Mouse (Mus musculus) large intestine, adult 2 months (tissue): Measurements from ENCODE around the gene Mdga2. TPM values are rescaled to one million over a fixed set of nuclear protein-coding genes. Genes with fewer than 3 reads are reported as not detected.

ENCODE experiments used
- DNase-seq: peaks from one replicate; pipeline ENCODE4 v3.0.0-alpha.2; 2012; ENCODE audit warnings: low read depth, low spot score
- WGBS: fragments of 180-500 bp; shearing (Covaris S2); methylation state at CpG from one replicate; pipeline ENCODE4 v1.1.7; 2018; 5-methylcytosine and 5-hydroxymethylcytosine counted together
- polyA plus RNA-seq: library from polyadenylated mRNA; depleted of rRNA; stranded (reverse); fragments of >200 nt; gene quantifications from 2 replicates; pipeline ENCODE4 v1.2.3, GENCODE M21; 2012; rRNA removed

Mdga2 gene
- polyA plus RNA-seq: 0.03 and 0.06 TPM in 2 replicates

DNA sequence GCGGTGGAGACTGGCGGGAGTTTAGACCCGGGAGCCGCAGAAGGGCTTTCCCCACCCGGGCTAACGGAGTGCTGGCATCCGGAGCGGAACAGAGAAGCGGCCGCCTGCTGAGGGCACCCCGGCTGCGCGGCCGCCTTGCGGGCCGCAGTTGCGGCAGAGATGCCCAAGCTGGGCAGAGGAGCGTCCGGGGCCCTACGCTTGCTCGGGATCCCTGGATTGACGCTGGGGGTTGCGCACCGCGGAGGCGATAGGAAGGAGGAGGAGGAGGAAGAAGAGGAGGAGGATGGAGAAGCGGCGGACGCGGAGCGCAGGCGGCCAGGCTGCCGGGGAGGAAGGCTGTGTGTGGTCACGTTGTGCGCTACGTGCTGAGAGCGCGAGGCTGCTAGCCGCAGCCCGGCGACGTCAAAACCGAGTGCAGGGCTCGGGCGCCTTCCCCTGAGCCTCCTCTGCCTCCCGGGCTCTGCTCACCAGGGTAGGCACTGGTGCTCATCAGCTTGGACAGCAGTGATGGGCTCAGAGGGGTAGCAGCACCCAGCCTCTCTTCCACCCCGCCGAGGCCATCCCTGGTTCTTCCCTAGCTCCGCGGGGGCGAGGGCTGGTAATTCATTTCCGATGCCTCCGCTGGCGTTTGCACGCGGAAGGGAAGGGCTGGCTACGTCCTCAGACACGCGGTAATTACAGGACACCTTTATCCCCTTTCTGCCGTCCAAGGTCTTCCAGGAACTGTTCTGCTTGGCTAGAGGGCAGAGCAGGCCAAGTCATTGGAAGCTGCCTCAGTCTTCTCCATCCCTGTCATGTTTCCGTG lies at the start of gene Mdga2:
Mdga2 (minus strand) TSS at position 329 of the 805 bp plus-strand sequence.
- no peak for DNase-seq
- WGBS: 2% methylated on average over 61 of the region's 61 CpGs

DNA sequence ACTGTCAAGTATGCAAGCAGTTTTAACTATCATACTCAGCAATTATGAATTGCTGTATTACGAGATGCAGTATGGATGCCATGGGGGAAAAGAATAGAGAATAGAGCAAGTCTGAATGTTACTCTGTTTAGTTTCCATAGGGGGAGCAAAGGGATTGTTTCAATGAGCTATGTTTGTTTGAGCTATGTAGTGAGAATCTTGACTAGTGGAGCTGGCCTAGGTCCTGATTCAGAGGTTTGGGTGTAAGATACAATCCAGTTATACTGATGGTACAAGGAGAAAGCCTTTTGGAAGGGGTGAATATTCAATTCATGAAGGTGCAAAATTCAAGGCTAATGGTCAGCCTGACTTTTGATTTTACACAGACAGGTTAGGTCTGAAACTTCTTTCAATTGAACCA lies 45.1 kb upstream of the Mdga2 start:
- no peak for DNase-seq
- WGBS: 66% methylated on average over 1 of the region's 1 CpGs

DNA sequence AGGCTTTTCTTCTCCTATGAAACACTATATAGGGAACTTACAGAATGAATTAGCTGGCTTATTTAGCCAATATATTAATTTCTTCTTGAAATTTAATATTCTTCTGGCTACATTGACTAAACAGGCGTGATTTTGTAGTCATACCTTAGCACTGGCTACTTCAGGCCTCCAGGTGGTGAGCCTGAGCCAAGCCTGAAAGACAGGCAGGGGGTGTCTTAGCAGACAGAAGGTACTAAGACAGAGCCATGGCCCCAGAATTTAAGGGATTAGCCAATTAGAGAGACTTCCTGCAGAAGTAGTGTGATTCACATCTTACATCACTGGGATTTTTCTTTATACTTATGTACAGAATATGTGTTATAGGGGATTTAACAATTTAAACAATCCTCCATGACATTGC lies 1.2 kb upstream of the Mdga2 start:
- WGBS: 51% methylated on average over 1 of the region's 1 CpGs

DNA sequence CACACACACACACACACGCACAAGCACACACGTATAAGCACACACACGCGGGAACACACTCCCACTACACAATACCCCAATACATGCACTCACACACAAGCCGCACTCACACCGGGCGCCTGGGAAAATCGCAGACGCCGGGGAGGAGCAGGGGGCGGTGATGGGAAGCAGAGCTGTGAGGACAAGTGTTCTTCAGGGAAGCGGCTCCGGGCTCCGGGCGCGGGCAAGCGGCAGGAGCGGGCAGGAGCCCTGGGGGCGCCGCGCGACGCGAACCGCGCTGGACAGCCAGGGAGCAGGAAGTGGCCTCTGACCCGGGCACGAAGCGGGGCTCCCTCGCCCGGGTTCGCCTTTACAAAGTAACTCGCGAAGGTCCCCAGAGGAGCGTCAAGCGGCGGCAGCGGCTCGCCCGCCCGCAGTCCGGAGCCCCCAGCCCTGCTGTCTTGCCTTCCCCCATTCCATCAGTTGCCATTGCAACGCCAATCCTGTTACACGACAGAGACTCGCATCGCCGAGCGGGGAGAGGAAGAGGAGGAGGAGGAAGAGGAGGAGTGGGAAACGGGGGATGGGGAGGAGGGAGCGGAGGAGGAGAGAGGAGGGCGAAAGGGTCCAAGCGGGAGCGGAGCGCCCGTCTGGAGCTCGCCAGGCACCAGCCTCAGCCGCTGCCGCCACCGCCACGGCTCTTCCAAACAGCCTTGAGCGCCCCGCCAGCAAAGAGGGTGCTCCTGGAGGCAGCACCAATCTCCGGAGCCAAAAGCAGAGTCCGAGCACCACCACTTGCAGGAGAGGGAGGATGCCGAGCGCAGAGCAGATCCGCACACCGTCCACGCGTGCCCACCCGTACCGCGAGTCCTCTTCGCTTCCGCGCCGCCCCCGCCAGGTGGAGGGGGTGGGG lies 774 bp downstream of the Mdga2 start:
- WGBS: 2% methylated on average over 78 of the region's 78 CpGs
- DNase-seq: no peak

More for the DNA sequence above, 1.2 kb upstream of the Mdga2 start:
- no peak for DNase-seq

DNA sequence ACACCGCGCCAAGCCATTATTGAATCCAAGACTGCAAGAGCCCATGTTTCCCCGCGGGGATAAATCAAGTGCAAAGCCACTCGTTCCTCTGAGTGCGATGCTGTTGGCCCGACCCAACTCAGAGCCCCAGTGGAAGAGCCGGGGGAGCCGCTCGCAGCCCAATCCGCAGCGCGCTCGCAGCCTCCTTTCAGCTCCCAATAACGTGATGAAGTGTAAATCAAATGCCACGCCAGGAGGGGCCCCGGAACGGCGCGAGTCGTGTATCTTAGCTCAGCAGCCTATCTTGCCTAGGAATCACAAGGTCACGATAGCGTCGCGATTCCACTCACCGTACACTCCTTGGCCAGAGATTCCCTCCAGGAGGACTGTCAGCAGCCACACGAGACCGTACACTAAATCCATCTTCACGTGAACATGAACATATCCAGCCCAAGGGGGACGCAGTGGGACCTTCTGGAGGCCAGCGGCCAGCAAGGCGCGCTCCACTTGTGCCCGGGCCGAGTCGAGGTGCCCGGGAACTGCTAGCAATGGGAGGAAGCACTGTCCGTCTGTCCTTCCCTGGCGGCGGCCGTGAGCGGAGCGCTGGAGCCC lies 1.6 kb downstream of the Mdga2 start:
- WGBS: 2% methylated on average over 43 of the region's 43 CpGs

DNA sequence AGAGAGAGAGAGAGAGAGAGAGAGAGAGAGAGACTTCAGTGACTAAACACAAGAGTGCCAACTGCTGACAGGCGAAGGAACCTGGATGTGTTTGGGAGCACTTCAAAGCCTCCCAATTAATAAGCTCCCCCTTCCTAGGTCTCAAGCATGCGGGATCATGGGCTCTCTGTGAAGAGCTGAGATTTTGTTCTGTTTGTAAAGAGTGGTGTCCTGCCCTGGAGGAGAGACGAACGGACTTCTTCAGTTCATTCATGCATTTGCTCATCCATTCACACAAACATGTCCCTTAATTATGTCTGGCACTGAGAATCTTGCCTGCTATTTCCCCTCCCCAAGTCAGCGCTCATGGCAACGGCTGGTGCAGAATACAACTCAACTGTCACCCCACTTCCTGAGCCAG lies 2.3 kb downstream of the Mdga2 start:
- no peak for DNase-seq
- 11% methylated on average over 6 of the region's 6 CpGs for WGBS

More for the DNA sequence above, 1.6 kb downstream of the Mdga2 start:
- no peak for DNase-seq

DNA sequence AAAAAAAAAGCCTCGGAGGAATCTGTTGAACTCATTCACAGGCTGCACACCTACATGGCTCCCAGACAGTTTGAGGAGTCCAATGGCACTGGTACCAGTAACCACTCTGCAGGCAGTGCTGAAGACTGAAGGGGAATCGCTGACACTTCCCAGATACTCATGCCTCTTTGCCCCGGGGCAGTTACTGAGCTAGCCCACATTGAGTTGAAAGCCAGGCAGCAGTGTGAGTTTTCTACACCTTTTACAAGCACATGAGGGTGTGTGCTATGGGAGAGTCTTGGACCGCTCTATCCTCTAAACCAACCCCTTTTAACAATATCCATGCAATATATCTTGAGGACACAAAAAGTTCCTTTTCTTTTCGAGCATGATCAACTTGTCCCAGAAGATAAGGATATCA lies 2.8 kb downstream of the Mdga2 start:
- 30% methylated on average over 5 of the region's 5 CpGs for WGBS
- no peak for DNase-seq

DNA sequence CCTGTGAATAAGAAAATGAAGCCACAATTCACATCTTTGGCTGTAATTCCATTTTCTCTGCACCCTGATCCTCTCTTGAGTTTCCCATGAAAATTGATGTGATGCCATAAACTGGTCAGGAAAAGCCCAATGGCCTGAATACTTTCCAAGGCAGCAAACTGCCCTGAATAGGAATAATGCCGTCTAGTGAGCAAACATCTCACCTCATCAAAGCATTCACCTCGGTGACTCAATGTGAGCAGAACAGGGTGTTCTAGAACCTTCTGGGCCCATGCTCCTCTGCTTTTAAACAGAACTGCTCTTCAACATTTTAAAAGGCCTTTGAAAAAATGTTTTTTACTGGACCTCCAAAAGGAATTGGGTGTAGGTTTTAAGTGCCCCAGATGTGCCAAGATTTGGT lies 9.5 kb downstream of the Mdga2 start:
- 32% methylated on average over 2 of the region's 2 CpGs for WGBS

DNA sequence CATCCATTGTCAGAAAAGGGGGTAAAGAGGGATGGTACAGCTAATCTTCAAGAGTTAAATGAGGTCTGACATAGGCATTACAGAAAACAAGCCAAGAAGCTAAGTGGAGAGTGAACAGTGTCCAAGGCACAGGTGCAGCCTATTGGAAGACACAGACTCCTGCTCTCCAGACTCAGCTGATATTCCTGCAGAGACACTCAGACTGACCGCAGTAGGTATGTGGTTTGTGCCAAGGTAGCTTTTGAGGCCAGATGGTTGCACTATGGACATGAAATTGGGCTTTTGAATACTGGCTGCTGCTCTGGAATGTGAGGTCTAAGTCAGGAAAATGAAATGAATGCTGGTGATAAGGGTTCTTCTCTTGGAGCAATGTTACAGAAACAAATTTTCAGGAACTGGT lies 44.2 kb downstream of the Mdga2 start:
- WGBS: 93% methylated on average over 1 of the region's 1 CpGs
- DNase-seq: no peak

More for the DNA sequence above, 9.5 kb downstream of the Mdga2 start:
- no peak for DNase-seq

DNA sequence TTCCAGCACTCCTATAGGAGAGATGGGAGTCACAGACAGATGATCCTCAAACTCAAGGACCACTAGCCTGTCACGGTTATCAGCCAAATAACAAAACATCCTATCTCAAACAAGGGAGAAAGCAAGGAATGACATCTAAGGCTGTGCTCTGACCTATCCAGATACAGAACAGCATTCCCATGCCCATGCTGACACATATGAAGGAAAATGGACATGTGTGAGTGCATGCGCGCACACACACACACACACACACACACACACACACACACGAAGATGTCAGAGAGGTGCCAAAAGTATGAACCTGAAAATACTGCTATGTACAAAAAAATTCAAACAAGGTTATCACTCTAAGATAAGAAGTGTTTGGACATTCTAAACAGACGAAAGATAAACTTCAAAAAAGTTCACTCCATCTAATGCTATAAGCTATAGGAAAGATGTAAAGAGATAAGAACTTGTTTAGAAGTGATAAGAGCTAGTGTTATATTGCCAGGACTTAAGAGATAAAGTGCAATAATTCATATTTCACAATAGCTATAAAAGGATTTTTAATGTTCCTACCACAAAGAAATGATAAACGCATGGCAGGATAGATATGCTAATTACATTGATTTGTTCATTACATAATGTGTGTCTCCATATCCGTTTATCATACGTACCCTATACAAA lies 65.6 kb downstream of the Mdga2 start:
- 37% methylated on average over 8 of the region's 8 CpGs for WGBS
- DNase-seq: no peak

DNA sequence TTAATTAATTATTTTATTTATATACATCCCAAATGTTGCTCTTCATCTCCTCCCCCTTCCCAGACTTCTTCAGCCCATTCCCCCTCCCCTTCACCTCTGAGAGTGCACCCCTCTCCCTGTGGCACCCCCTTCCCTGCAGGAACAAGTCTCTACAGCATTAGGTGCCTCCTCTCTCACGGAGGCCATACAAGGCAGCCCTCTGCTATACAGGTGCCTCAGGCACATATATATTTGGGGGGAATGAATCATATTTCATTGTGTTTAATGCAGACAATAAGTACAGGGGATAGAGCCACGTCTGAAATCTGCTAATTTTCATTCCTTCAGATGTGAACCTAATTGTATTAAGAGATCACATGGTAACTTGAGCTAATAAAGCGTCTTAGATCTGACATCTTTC lies 69.3 kb downstream of the Mdga2 start:
- DNase-seq: no peak
- WGBS: 53% methylated on average over 3 of the region's 3 CpGs

DNA sequence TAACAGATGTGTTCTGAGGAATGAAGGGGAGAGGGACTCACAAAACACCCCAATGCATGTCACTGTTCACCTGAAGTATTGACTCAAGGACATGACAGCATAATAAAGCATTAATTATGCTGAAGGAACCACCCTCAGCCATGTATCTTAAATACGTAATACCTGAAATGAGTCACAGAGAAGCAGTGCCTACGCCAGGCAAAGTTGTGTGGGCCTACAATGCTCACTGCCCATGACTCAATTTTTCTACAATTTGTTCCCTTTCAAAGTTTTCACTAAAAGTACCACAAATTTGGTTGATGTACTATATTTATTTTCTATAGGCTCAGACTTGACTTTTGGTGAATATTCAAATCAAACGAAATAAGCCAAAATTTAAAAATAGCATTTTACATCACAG lies 80.7 kb downstream of the Mdga2 start:
- 88% methylated on average over 3 of the region's 3 CpGs for WGBS
- no peak for DNase-seq

DNA sequence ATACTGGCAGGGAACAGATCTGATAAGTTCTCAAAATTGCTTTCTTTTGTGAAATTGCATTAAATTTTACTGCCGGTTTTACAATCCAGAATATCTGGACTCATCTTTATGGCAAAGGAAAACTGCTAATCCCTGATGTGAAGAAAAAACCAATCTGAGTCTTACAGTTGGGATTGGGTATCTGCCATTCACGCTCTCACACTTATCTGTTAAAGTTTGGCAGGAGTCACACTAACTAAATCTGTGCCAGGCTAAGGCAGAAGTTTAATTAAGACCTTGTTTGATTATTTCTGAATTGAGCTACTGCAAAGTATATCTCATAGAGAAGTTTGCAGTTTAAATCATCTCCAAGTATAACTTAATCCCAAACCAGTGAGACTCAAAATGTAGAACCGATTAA lies 82.2 kb downstream of the Mdga2 start:
- no peak for DNase-seq
- WGBS: 71% methylated on average over 3 of the region's 3 CpGs

DNA sequence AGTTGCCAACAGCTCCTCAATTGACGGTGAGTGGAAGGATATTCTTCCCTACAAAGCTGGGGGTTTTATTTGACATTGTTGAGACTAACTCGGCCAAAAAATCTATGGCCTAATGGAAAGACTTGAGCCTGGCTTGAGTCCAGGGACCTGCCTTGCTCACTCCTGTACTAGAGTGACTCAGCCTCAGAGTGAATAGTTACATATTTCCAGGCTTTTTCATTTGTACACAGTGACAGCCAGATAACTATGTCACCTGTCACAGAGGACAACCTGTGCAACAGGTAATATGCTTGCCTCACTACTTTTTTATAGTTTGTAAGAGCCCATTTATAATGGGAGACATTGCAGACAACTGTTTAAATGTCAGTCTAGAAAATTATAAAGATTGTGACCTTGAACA lies 94.9 kb downstream of the Mdga2 start:
- WGBS: 15% methylated on average over 2 of the region's 2 CpGs
- peak; percentile 48 for DNase-seq

DNA sequence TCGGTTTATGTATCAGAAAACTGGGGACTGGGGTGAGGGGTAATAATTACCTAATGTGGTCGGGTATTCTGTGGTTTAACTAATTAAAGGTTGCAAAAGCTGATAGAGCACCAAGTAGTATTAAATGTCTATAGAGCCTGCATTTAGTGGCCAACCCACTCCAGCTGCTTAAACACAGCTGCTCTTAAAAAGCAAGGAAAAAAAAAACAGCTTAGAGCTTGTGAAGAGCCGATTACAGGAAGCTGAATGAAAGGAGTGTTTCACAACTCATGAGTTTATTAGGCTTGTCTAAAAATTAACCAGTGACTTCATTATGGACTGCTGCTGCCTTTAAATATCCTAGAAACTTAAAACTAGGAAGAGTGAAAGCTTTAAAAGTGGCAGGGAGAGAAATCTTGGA lies 98.5 kb downstream of the Mdga2 start:
- peak; percentile 54 for DNase-seq
- 16% methylated on average over 3 of the region's 3 CpGs for WGBS

DNA sequence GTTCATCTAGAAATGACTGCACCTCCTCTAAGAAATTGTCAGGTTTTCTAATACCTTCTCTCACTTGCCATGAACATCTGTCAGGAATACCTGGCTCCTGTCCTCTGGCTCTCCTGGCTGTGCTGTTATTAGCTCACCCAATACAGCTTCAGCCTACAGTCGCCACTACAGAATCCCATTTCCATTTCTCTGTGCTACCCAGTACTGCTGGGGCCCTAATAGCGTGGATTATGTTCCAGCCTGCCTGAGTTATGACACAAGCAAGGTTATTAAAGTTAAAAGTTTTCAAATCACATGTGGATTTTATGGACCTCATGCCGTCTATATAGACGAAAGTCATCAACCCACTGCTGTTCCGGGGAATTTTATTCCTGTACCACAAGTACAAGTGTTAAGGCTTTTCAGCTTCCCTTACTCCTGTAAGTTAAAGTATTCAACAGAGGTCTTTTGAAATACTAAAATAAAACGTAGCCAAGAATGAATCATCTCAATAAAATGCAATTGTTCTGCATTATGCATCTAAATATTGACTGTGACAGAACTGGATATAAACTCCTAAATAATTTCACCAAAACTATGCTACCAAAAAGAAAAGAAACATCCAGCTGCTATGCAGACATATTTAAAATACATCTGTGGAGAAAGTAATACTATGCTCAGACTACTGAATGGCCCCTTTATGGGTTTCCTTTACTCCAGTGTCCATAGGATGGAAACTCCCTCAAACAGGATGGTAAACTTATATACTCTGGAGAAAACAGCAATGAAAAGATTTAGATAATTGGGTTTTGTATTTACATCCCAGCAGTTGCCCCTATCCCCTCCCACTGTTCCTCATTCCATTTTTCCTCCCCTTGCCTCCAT lies 103.5 kb downstream of the Mdga2 start:
- DNase-seq: no peak
- WGBS: 40% methylated on average over 6 of the region's 6 CpGs

DNA sequence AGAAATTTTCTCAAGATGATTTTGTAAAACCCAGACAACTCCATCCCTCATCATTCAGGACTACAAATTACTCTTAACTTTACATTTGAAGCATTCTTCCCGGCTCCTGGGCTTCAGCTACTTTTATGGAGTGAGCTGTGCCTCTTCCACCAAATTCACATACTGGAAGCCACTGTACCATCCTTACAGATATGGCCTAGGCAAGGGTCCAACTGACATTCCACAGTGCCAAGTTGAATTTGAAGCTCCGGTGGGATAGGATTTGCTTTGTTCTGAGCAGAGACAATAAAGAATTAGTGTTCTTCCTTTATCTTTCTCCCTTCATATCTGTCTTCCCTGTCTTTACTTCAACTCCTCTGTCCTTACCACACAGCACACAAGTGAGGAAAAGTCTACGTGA lies 118.2 kb downstream of the Mdga2 start:
- no peak for DNase-seq
- 80% methylated on average over 3 of the region's 3 CpGs for WGBS

DNA sequence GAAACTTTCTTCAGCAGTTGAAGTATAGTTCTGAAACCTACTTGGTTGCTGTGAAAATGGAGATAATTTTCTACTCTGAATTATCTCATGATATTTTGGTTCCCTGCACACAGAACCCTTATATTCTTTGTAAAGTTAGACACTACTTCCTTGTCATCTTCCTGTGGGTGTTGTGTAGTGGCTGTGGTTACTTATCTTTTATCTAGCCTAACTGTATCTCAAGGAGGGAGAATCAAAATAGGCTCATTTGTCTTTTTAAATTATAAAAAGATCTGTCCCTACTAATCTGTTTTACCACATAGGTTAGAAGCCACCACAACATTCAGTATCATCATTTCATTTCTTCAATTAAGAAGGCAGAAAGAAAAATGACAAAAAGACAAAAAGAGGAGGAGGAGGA lies 127.9 kb downstream of the Mdga2 start:
- no peak for DNase-seq

DNA sequence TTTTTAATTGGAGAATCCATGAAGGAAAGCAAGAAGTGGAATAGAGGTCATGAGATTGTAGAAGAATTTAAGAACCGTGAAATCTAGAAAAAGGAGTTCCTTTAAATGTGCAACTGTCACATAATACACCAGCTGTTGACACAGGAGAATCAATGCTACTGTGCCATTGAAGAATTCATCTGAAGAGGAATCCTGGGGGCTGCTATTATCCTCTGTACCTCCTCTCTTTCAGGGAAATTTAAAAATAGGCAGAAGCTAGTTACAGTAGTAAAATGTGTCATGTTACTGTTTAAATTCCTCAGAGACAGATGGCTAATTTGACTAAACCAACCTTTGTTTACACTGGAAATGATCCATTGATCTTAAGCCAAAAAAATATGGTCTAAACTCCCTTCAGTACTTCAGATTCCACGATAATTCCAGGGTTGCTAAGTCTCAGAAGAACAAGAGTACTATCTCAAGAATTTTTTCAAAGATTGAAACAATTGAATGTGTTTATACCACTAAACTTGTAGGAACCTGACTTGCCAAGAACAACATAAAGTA lies 131.9 kb downstream of the Mdga2 start:
- WGBS: 16% methylated on average over 2 of the region's 2 CpGs
- no peak for DNase-seq
